Comparison of ENCODE assay signal across 28 mouse cellular contexts in the genomic region with DNA sequence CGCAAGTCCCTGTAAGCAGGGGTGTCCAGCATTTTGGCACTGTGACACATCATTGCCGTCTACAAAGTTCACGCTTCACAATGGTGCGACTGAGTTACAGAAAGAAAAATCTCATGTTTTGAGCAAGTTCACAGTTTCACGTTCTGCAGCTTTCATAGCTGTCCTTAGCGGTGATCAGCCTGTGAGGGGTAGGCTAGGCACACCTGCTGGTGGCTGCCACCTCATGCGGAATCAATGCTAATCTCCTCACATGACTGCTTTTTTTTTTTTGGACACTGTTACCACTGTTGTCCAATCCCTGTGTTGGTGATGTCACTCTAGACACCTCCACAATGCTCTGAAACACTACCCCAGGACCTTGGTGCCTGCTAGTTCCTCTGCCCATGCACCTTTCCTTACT. TPM values are rescaled to one million over a fixed set of nuclear protein-coding genes. Genes with fewer than 3 reads are reported as not detected.
"Had no signal": no experiment of that assay in that cellular context is flagged by ENCODE, and none has a peak within 500 bp of the region (broad histone marks: within the 10 kb centered on the region; RNA-seq: fewer than 3 reads in every experiment).

No protein-coding gene starts in this region.

- H3K27ac ChIP-seq: embryonic facial prominence, embryonic 10.5 days; embryonic facial prominence, embryonic 12.5 days; embryonic facial prominence, embryonic 13.5 days; embryonic facial prominence, embryonic 15.5 days; forebrain, embryonic 10.5 days; forebrain, embryonic 12.5 days; forebrain, embryonic 13.5 days; forebrain, embryonic 15.5 days; gastrocnemius, adult 2 months; heart, adult 2 months had no signal

- H3K4me3 ChIP-seq: embryonic facial prominence, embryonic 10.5 days; embryonic facial prominence, embryonic 12.5 days; embryonic facial prominence, embryonic 13.5 days; embryonic facial prominence, embryonic 15.5 days; erythroblast, embryonic 14.5 days; forebrain, embryonic 10.5 days; forebrain, embryonic 12.5 days; forebrain, embryonic 13.5 days; forebrain, embryonic 15.5 days; gastrocnemius, adult 2 months; heart, adult 2 months had no signal

- H3K36me3 ChIP-seq: embryonic facial prominence, embryonic 10.5 days; embryonic facial prominence, embryonic 12.5 days; embryonic facial prominence, embryonic 13.5 days; embryonic facial prominence, embryonic 15.5 days; forebrain, embryonic 10.5 days; forebrain, embryonic 12.5 days; forebrain, embryonic 15.5 days had no signal

- H3K9ac ChIP-seq: embryonic facial prominence, embryonic 12.5 days; embryonic facial prominence, embryonic 13.5 days; embryonic facial prominence, embryonic 15.5 days; forebrain, embryonic 12.5 days; forebrain, embryonic 13.5 days; forebrain, embryonic 15.5 days; forebrain, postnatal 0 days had no signal

- DNase-seq: cerebellum, adult 8-10 months; cerebellum, adult 9-10 months; cerebellum, postnatal 25 days; cerebellum, postnatal 36 days; embryo, embryonic 11 days; forebrain, postnatal 0 days; gastrocnemius, adult 2 months; gastrocnemius, postnatal 10 days; gastrocnemius, postnatal 14 days; gastrocnemius, postnatal 25 days; gastrocnemius, postnatal 36 days; heart, adult 11 months; heart, adult 18-20 months; heart, adult 2 months had no signal

- H3K9me3 ChIP-seq: embryonic facial prominence, embryonic 10.5 days; embryonic facial prominence, embryonic 12.5 days; embryonic facial prominence, embryonic 13.5 days; embryonic facial prominence, embryonic 15.5 days; forebrain, embryonic 10.5 days; forebrain, embryonic 12.5 days; forebrain, embryonic 13.5 days; forebrain, embryonic 15.5 days had no signal

- H3K4me1 ChIP-seq: embryonic facial prominence, embryonic 10.5 days; embryonic facial prominence, embryonic 12.5 days; embryonic facial prominence, embryonic 13.5 days; embryonic facial prominence, embryonic 15.5 days; forebrain, embryonic 10.5 days; forebrain, embryonic 12.5 days; forebrain, embryonic 13.5 days; forebrain, embryonic 15.5 days had no signal

RNA-seq across cellular contexts. Expression of gene Cacng2, which starts 46.7 kb away (rescaled TPM):
- total RNA-seq: common myeloid progenitor, adult 5-6 weeks; gastrocnemius, adult 18-20 months; gastrocnemius, adult 2 months; gastrocnemius, adult 8-10 months; gastrocnemius, postnatal 14 days; gastrocnemius, postnatal 25 days; gastrocnemius, postnatal 36 days; granulocyte monocyte progenitor cell, adult 5-6 weeks; heart, adult 18-20 months; heart, adult 2 months; heart, adult 8-10 months had no signal
